Mouse (Mus musculus): ENCODE results near the gene Ldhb. TPM values are rescaled to one million over a fixed set of nuclear protein-coding genes. Genes with fewer than 3 reads are reported as not detected.
A peak's percentile ranks its signal among the peaks of the same experiment; 100 is the strongest.

Ldhb gene
- polyA plus RNA-seq (2015; fragmentation: Nextera tagmentation; extraction: Ambion mirVana): 138 and 149 TPM in 2 replicates

GRCm38 (mm10) chr6:142507785-142508162, at the start of gene Ldhb:
Gene Ldhb (minus strand): TSS chr6:142507957.
- peak; percentile 96 for ATAC-seq (ENCODE audit: insufficient read depth, low FRiP score, low read depth)
- Histone ChIP-seq H3K27me3 (replicated peaks) (no peaks in the 10 kb centered on the region), H3K4me2 (peak within 1 kb of the TSS; percentile 88), H3K4me3 (replicated peaks) (peak within 1 kb of the TSS; percentile 50), H3K9me3 (no peaks in the 10 kb centered on the region), H3K4me1 (0 out of 2 replicates have a peak, but pooled peaks cover 2% of the 10 kb centered on the region), H3K36me3 (no peaks in the 10 kb centered on the region), H3K27ac (peak within 1 kb of the TSS; percentile 49; the same call in 1 of the 2 replicates), H3K9ac (peak within 1 kb of the TSS; percentile 14)
- under 1% methylated on average over 19 of the region's 19 CpGs for WGBS

- H3K4me3 ChIP-seq (replicated peaks): no peak overlapping the region
- no peak overlapping the region for H3K4me2 ChIP-seq
- H3K9me3 ChIP-seq: no peaks in the 10 kb centered on the region
- H3K36me3 ChIP-seq: no peaks in the 10 kb centered on the region
- no peak overlapping the region for H3K27ac ChIP-seq
- no peaks in the 10 kb centered on the region for H3K27me3 ChIP-seq (replicated peaks)
- no peak for ATAC-seq (ENCODE audit: insufficient read depth, low FRiP score, low read depth)
- WGBS: 67% methylated on average over 1 of the region's 1 CpGs
- peaks cover 6% of the 10 kb centered on the region; the same call in 1 of the 2 replicates for H3K4me1 ChIP-seq
- no peak overlapping the region for H3K9ac ChIP-seq
These were observed 48.2 kb upstream of the Ldhb start for GRCm38 (mm10) chr6:142555988-142556387.

GRCm38 (mm10) chr6:142551482-142551881, 43.7 kb upstream of the Ldhb start:
- ATAC-seq (ENCODE audit: insufficient read depth, low FRiP score, low read depth): no peak
- Histone ChIP-seq H3K4me3 (replicated peaks) (no peak overlapping the region), H3K9ac (no peak overlapping the region), H3K9me3 (no peaks in the 10 kb centered on the region), H3K4me2 (no peak overlapping the region), H3K27me3 (replicated peaks) (no peaks in the 10 kb centered on the region), H3K27ac (peak overlapping the region; percentile 49; the same call in 1 of the 2 replicates), H3K4me1 (peaks cover 6% of the 10 kb centered on the region; the same call in 1 of the 2 replicates), H3K36me3 (no peaks in the 10 kb centered on the region)
- WGBS: 36% methylated on average over 4 of the region's 4 CpGs

GRCm38 (mm10) chr6:142550871-142551270, 43.1 kb upstream of the Ldhb start:
- peaks cover 6% of the 10 kb centered on the region; the same call in 1 of the 2 replicates for H3K4me1 ChIP-seq
- no peak overlapping the region for H3K4me3 ChIP-seq (replicated peaks)
- H3K4me2 ChIP-seq: no peak overlapping the region
- no peak overlapping the region for H3K9ac ChIP-seq
- no peaks in the 10 kb centered on the region for H3K9me3 ChIP-seq
- H3K27ac ChIP-seq: peak overlapping the region; percentile 83
- 24% methylated on average over 4 of the region's 4 CpGs for WGBS
- no peaks in the 10 kb centered on the region for H3K27me3 ChIP-seq (replicated peaks)
- no peak for ATAC-seq (ENCODE audit: insufficient read depth, low FRiP score, low read depth)
- no peaks in the 10 kb centered on the region for H3K36me3 ChIP-seq

DNA sequence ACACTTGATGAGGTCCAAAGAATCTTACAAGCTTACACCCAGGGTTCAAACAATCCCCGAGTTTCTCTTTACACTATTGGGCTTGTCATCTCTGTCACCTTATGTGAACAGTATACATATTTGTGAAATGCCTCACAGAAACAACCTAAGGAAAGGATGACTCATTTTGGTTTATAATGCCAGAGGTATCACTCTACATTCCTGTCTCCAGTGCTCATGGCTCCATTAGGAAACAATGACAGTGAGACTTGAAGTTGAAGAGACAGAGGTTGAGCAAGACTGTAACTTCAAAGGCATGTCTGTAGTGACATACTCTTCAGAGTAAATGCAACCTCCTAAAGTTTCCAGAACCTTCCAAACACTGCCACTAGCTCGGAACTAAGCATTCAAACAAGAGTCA, 40.6 kb upstream of the Ldhb start:
- Histone ChIP-seq H3K4me3 (replicated peaks) (no peak overlapping the region), H3K36me3 (no peaks in the 10 kb centered on the region), H3K4me1 (peaks cover 6% of the 10 kb centered on the region; the same call in 1 of the 2 replicates), H3K27me3 (replicated peaks) (no peaks in the 10 kb centered on the region), H3K9ac (no peak overlapping the region), H3K4me2 (no peak overlapping the region), H3K9me3 (no peaks in the 10 kb centered on the region), H3K27ac (no peak overlapping the region)
- ATAC-seq (ENCODE audit: insufficient read depth, low FRiP score, low read depth): no peak
- WGBS: 71% methylated on average over 2 of the region's 2 CpGs

DNA sequence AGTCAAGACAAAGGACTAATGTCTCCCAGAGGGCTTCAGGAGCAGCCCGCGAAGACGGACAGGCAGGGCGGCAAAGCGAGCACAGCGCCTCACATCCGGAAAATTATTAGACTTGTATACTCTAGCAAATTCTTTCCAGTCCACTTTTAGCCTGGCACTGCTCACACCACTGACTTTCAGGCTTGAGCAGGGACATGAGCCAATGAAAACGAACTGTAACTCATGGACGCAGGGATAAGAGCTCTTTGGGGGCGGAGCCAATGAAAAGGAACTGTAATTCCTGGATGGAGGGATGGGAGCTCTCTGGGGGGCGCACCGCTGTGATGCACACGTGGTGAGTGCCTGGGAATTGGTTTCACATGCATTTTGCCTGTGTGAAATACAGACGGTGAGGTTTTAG, 37.4 kb upstream of the Ldhb start:
- ATAC-seq (ENCODE audit: insufficient read depth, low FRiP score, low read depth): no peak
- no peak overlapping the region for H3K4me2 ChIP-seq

GRCm38 (mm10) chr6:142543648-142544047, 35.9 kb upstream of the Ldhb start:
- no peak overlapping the region for H3K9ac ChIP-seq
- no peak for ATAC-seq (ENCODE audit: insufficient read depth, low FRiP score, low read depth)
- H3K27me3 ChIP-seq (replicated peaks): no peaks in the 10 kb centered on the region
- 45% methylated on average over 4 of the region's 4 CpGs for WGBS
- H3K4me2 ChIP-seq: no peak overlapping the region
- H3K27ac ChIP-seq: peak overlapping the region; percentile 78
- no peak overlapping the region for H3K4me3 ChIP-seq (replicated peaks)
- H3K9me3 ChIP-seq: no peaks in the 10 kb centered on the region
- H3K36me3 ChIP-seq: no peaks in the 10 kb centered on the region
- 0 out of 2 replicates have a peak, but pooled peaks cover 3% of the 10 kb centered on the region for H3K4me1 ChIP-seq

More for the DNA sequence above, 37.4 kb upstream of the Ldhb start:
- 49% methylated on average over 14 of the region's 14 CpGs for WGBS
- 0 out of 2 replicates have a peak, but pooled peaks cover 3% of the 10 kb centered on the region for H3K4me1 ChIP-seq
- no peaks in the 10 kb centered on the region for H3K9me3 ChIP-seq
- H3K36me3 ChIP-seq: no peaks in the 10 kb centered on the region
- no peak overlapping the region for H3K4me3 ChIP-seq (replicated peaks)
- H3K27me3 ChIP-seq (replicated peaks): no peaks in the 10 kb centered on the region
- no peak overlapping the region for H3K27ac ChIP-seq
- H3K9ac ChIP-seq: no peak overlapping the region

GRCm38 (mm10) chr6:142542800-142543175, 35.0 kb upstream of the Ldhb start:
- WGBS: 50% methylated on average over 6 of the region's 6 CpGs
- H3K4me2 ChIP-seq: no peak overlapping the region
- H3K9ac ChIP-seq: no peak overlapping the region
- no peaks in the 10 kb centered on the region for H3K27me3 ChIP-seq (replicated peaks)
- no peaks in the 10 kb centered on the region for H3K36me3 ChIP-seq
- peak overlapping the region; percentile 78 for H3K27ac ChIP-seq
- peak; percentile 59; the same call in 1 of the 2 replicates for ATAC-seq (ENCODE audit: insufficient read depth, low FRiP score, low read depth)
- H3K4me3 ChIP-seq (replicated peaks): no peak overlapping the region
- H3K4me1 ChIP-seq: 0 out of 2 replicates have a peak, but pooled peaks cover 3% of the 10 kb centered on the region
- no peaks in the 10 kb centered on the region for H3K9me3 ChIP-seq

GRCm38 (mm10) chr6:142542082-142542799, 34.5 kb upstream of the Ldhb start:
- Histone ChIP-seq H3K27me3 (replicated peaks) (no peaks in the 10 kb centered on the region), H3K4me1 (0 out of 2 replicates have a peak, but pooled peaks cover 3% of the 10 kb centered on the region), H3K36me3 (no peaks in the 10 kb centered on the region), H3K4me3 (replicated peaks) (no peak overlapping the region), H3K4me2 (no peak overlapping the region), H3K27ac (peak overlapping the region; percentile 83), H3K9me3 (no peaks in the 10 kb centered on the region), H3K9ac (no peak overlapping the region)
- ATAC-seq (ENCODE audit: insufficient read depth, low FRiP score, low read depth): peak; percentile 59
- 45% methylated on average over 8 of the region's 8 CpGs for WGBS

GRCm38 (mm10) chr6:142540561-142541160, 32.9 kb upstream of the Ldhb start:
- WGBS: 68% methylated on average over 10 of the region's 10 CpGs
- peak overlapping the region; percentile 28; the same call in 1 of the 2 replicates for H3K27ac ChIP-seq
- no peaks in the 10 kb centered on the region for H3K9me3 ChIP-seq
- H3K4me2 ChIP-seq: no peak overlapping the region
- no peak for ATAC-seq (ENCODE audit: insufficient read depth, low FRiP score, low read depth)
- no peaks in the 10 kb centered on the region for H3K36me3 ChIP-seq
- 0 out of 2 replicates have a peak, but pooled peaks cover 3% of the 10 kb centered on the region for H3K4me1 ChIP-seq
- H3K9ac ChIP-seq: no peak overlapping the region
- no peak overlapping the region for H3K4me3 ChIP-seq (replicated peaks)
- H3K27me3 ChIP-seq (replicated peaks): no peaks in the 10 kb centered on the region

GRCm38 (mm10) chr6:142540131-142540530, 32.4 kb upstream of the Ldhb start:
- no peak overlapping the region for H3K27ac ChIP-seq

DNA sequence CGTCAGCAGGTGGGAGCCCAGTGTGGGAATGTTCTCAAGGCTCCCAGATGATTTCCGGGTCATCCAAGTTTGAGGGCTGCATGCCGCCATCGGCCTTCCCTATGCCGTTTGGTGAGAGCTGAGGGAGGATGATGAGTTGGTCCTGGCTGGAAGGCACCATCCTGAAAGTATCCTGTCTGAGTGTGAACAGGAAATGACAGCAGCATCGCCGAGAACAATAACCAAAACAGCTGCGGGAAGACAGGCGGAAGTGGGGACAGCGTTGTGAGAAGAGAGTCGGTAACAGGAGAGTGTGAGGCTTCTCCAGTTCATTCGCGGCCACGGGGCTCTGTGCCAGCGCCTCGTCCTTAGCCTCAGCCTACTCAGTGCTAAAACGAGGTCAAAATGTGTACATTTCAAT, 30.7 kb upstream of the Ldhb start:
- ATAC-seq (ENCODE audit: insufficient read depth, low FRiP score, low read depth): 0 out of 2 replicates have a peak, but pooled peaks have one; percentile 17
- no peak overlapping the region for H3K4me2 ChIP-seq
- 59% methylated on average over 17 of the region's 17 CpGs for WGBS

More at GRCm38 (mm10) chr6:142540131-142540530, 32.4 kb upstream of the Ldhb start:
- no peak for ATAC-seq (ENCODE audit: insufficient read depth, low FRiP score, low read depth)
- no peaks in the 10 kb centered on the region for H3K27me3 ChIP-seq (replicated peaks)
- no peaks in the 10 kb centered on the region for H3K9me3 ChIP-seq
- 0 out of 2 replicates have a peak, but pooled peaks cover 3% of the 10 kb centered on the region for H3K4me1 ChIP-seq
- no peak overlapping the region for H3K9ac ChIP-seq
- H3K4me3 ChIP-seq (replicated peaks): no peak overlapping the region
- no peak overlapping the region for H3K4me2 ChIP-seq
- H3K36me3 ChIP-seq: no peaks in the 10 kb centered on the region
- WGBS: 73% methylated on average over 5 of the region's 5 CpGs

More for the DNA sequence above, 30.7 kb upstream of the Ldhb start:
- no peaks in the 10 kb centered on the region for H3K27me3 ChIP-seq (replicated peaks)
- peak overlapping the region; percentile 44; the same call in 1 of the 2 replicates for H3K27ac ChIP-seq
- no peak overlapping the region for H3K9ac ChIP-seq
- H3K4me1 ChIP-seq: 0 out of 2 replicates have a peak, but pooled peaks cover 3% of the 10 kb centered on the region
- no peaks in the 10 kb centered on the region for H3K9me3 ChIP-seq
- no peak overlapping the region for H3K4me3 ChIP-seq (replicated peaks)
- no peaks in the 10 kb centered on the region for H3K36me3 ChIP-seq
